Mouse (Mus musculus) stomach, postnatal 0 days (tissue): Measurements from ENCODE around the gene Samd4b. TPM values are rescaled to one million over a fixed set of nuclear protein-coding genes. Genes with fewer than 3 reads are reported as not detected.
A peak's percentile ranks its signal among the peaks of the same experiment; 100 is the strongest.

Experiments used
- ATAC-seq: fragments of 200-750 bp; cut with Nextera tagmentation; 2 replicates; pipeline ENCODE4 v1.8.0; 2017; ENCODE audit not compliant: low FRiP score, low TSS enrichment
- DNase-seq: peaks from one replicate; pipeline ENCODE4 v3.0.0-alpha.2; 2016; ENCODE audit warnings: low spot score
- H3K27ac ChIP-seq: fragments of 300-500 bp; sonication (generic); replicated peaks from 2 replicates; pipeline ENCODE4 v1.5.1; 2014; ENCODE audit warnings: mild to moderate bottlenecking, control low read depth
- H3K27me3 ChIP-seq: fragments of 300-500 bp; sonication (generic); 2 replicates; pipeline ENCODE4 v1.6.1; 2014; ENCODE audit warnings: low read length; ENCODE audit not compliant: control insufficient read depth, insufficient read depth
- H3K36me3 ChIP-seq: fragments of 300-500 bp; sonication (generic); 2 replicates; pipeline ENCODE4 v1.6.1; 2014; ENCODE audit warnings: low read length, mixed read lengths; ENCODE audit not compliant: control insufficient read depth, insufficient read depth
- H3K4me1 ChIP-seq: fragments of 300-500 bp; sonication (generic); replicated peaks from 2 replicates; pipeline ENCODE4 v1.6.1; 2014; ENCODE audit warnings: antibody characterized with exemption; ENCODE audit not compliant: control insufficient read depth, insufficient read depth
- H3K4me2 ChIP-seq: fragments of 300-500 bp; sonication (generic); replicated peaks from 2 replicates; pipeline ENCODE4 v1.6.1; 2014; ENCODE audit warnings: low read depth, mild to moderate bottlenecking, control low read depth, moderate library complexity
- H3K4me3 ChIP-seq: fragments of 300-500 bp; sonication (generic); 2 replicates; pipeline ENCODE4 v1.5.1; 2014; ENCODE audit warnings: low read depth, low read length, control low read depth
- H3K9ac ChIP-seq: fragments of 300-500 bp; sonication (generic); 2 replicates; pipeline ENCODE4 v1.6.1; 2014; ENCODE audit warnings: mild to moderate bottlenecking, low read length, control low read depth, mixed read lengths
- H3K9me3 ChIP-seq: fragments of 300-500 bp; sonication (generic); 2 replicates; pipeline ENCODE4 v1.6.1; 2016; ENCODE audit warnings: low read length; ENCODE audit not compliant: control insufficient read depth
- CTCF ChIP-seq: IDR thresholded peaks from 2 replicates; pipeline ENCODE4 v1.5.1; 2016; ENCODE audit warnings: antibody characterized with exemption, low read depth, mild to moderate bottlenecking, moderate library complexity
- EP300 ChIP-seq: optimal IDR thresholded peaks from 2 replicates; pipeline ENCODE3; 2016; ENCODE audit warnings: antibody characterized with exemption
- WGBS: fragments of 180-500 bp; shearing (Covaris S2); extraction: QIAGEN DNeasy Blood & Tissue Kit; methylation state at CpG from one replicate; pipeline ENCODE4 v1.1.7; 2014; 5-methylcytosine and 5-hydroxymethylcytosine counted together
- polyA plus RNA-seq: library from polyadenylated mRNA; unstranded; fragments of >200 nt; fragmentation: Nextera tagmentation; extraction: Ambion mirVana; gene quantifications from 2 replicates; pipeline ENCODE4 v1.2.1, GENCODE M21; 2015

Gene Samd4b
- 9.8 and 12.0 TPM in 2 replicates for polyA plus RNA-seq

- H3K9me3 ChIP-seq: no peaks in the 10 kb centered on the region
- TF ChIP-seq EP300 (no peak), CTCF (peak; percentile 56)
- H3K9ac ChIP-seq: peak within 1 kb of the TSS; percentile 80
- peak; percentile 88 for ATAC-seq
- peak within 1 kb of the TSS; percentile 67 for H3K4me3 ChIP-seq
- DNase-seq: peak; percentile 99
- under 1% methylated on average over 65 of the region's 66 CpGs for WGBS
- H3K4me2 ChIP-seq: peak within 1 kb of the TSS; percentile 83
- H3K4me1 ChIP-seq: 0 out of 2 replicates have a peak, but pooled peaks cover 10% of the 10 kb centered on the region
- H3K27me3 ChIP-seq: no peaks in the 10 kb centered on the region
- peak within 1 kb of the TSS; percentile 90 for H3K27ac ChIP-seq
- no peaks in the 10 kb centered on the region; the same call in 1 of the 2 replicates for H3K36me3 ChIP-seq
Observed at GRCm38 (mm10) chr7:28597642-28598446, at the start of gene Samd4b, which contains the start of gene Pak4. Gene Samd4b, minus strand, starts transcription at chr7:28598144. Gene Pak4, minus strand, starts transcription at chr7:28598185.

GRCm38 (mm10) chr7:28647016-28647415 is 49.1 kb upstream of the Samd4b start:
- Histone ChIP-seq H3K9ac (no peak overlapping the region), H3K9me3 (no peaks in the 10 kb centered on the region), H3K27ac (no peak overlapping the region), H3K36me3 (no peaks in the 10 kb centered on the region), H3K4me1 (no peaks in the 10 kb centered on the region), H3K4me2 (no peak overlapping the region), H3K27me3 (no peaks in the 10 kb centered on the region), H3K4me3 (no peak overlapping the region)
- peak; percentile 21 for DNase-seq
- peak; percentile 47 for TF ChIP-seq CTCF
- no peak for TF ChIP-seq EP300
- 30% methylated on average over 7 of the region's 7 CpGs for WGBS
- ATAC-seq: peak; percentile 36; the same call in 1 of the 2 replicates

GRCm38 (mm10) chr7:28645947-28646475 is 48.1 kb upstream of the Samd4b start:
- Histone ChIP-seq H3K27ac (no peak overlapping the region), H3K9me3 (no peaks in the 10 kb centered on the region), H3K4me2 (no peak overlapping the region), H3K36me3 (no peaks in the 10 kb centered on the region), H3K4me1 (no peaks in the 10 kb centered on the region), H3K4me3 (no peak overlapping the region), H3K9ac (no peak overlapping the region), H3K27me3 (no peaks in the 10 kb centered on the region)
- no peak for DNase-seq
- 88% methylated on average over 2 of the region's 2 CpGs for WGBS
- TF ChIP-seq CTCF: no peak
- no peak for TF ChIP-seq EP300
- ATAC-seq: no peak

GRCm38 (mm10) chr7:28645366-28645765 is 47.4 kb upstream of the Samd4b start:
- TF ChIP-seq CTCF: no peak
- TF ChIP-seq EP300: no peak

GRCm38 (mm10) chr7:28641546-28641945 is 43.6 kb upstream of the Samd4b start:
- no peak for TF ChIP-seq CTCF
- no peak for TF ChIP-seq EP300
- no peaks in the 10 kb centered on the region for H3K27me3 ChIP-seq
- no peak for ATAC-seq
- no peak overlapping the region for H3K4me2 ChIP-seq
- no peak overlapping the region for H3K9ac ChIP-seq
- no peaks in the 10 kb centered on the region for H3K36me3 ChIP-seq
- DNase-seq: no peak
- H3K4me3 ChIP-seq: no peak overlapping the region
- H3K4me1 ChIP-seq: no peaks in the 10 kb centered on the region
- no peaks in the 10 kb centered on the region for H3K9me3 ChIP-seq
- 43% methylated on average over 8 of the region's 8 CpGs for WGBS
- no peak overlapping the region for H3K27ac ChIP-seq

More at GRCm38 (mm10) chr7:28645366-28645765, 47.4 kb upstream of the Samd4b start:
- ATAC-seq (no peak), DNase-seq (no peak)
- no peak overlapping the region for H3K4me3 ChIP-seq
- no peaks in the 10 kb centered on the region for H3K27me3 ChIP-seq
- no peak overlapping the region for H3K27ac ChIP-seq
- no peaks in the 10 kb centered on the region for H3K9me3 ChIP-seq
- no peak overlapping the region for H3K9ac ChIP-seq
- H3K4me1 ChIP-seq: no peaks in the 10 kb centered on the region
- WGBS: 67% methylated on average over 6 of the region's 6 CpGs
- no peak overlapping the region for H3K4me2 ChIP-seq
- no peaks in the 10 kb centered on the region for H3K36me3 ChIP-seq

- no peak overlapping the region for H3K4me2 ChIP-seq
- H3K9ac ChIP-seq: no peak overlapping the region
- no peaks in the 10 kb centered on the region for H3K9me3 ChIP-seq
- TF ChIP-seq CTCF: no peak
- TF ChIP-seq EP300: no peak
- DNase-seq (no peak), ATAC-seq (no peak)
- 7% methylated on average over 8 of the region's 8 CpGs for WGBS
- no peaks in the 10 kb centered on the region for H3K4me1 ChIP-seq
- H3K27ac ChIP-seq: no peak overlapping the region
- H3K36me3 ChIP-seq: no peaks in the 10 kb centered on the region
- H3K4me3 ChIP-seq: no peak overlapping the region
- H3K27me3 ChIP-seq: no peaks in the 10 kb centered on the region
Observed at GRCm38 (mm10) chr7:28637511-28637910, 39.6 kb upstream of the Samd4b start.
